Mouse (Mus musculus): ENCODE results near the gene Ston2. TPM values are rescaled to one million over a fixed set of nuclear protein-coding genes. Genes with fewer than 3 reads are reported as not detected.
A peak's percentile ranks its signal among the peaks of the same experiment; 100 is the strongest.

Gene Ston2
- polyA plus RNA-seq, 1 experiment from 2014 or later = 14.8 TPM

DNA sequence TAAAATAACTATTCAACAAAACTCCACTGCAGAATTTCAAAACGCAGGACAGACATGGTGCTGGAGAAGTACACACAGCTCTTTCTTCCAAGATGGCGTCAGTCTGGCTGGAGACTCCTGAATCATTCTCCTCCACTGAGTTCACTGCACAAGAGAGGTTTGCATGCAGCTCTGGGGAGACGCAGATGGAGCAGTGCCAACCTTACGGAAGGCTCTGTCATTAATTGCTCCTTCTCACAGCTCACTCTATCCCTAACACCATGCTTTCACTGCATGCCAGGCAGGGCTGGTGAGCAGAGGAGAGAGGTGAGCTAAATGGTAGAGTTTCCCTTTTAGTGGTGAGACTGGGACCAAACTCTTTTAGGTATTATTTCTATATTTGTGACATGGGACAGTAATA is 80.4 kb downstream of the Ston2 start:
- in situ Hi-C loops (cut with MboI; ENCODE audit: low pct_unique_long_range_greater_than_20kb) = no loop called here
- H3K27me3 ChIP-seq = no peaks in the 10 kb centered on the region
- CTCF ChIA-PET = interaction anchor here (1.4 kb wide), 1 partner anchor 8 kb away, joined by 3 read pairs; no protein-coding TSS in a partner anchor
- TF ChIP-seq CTCF (IDR thresholded peaks at IDR 0.05) = no peak
- ATAC-seq (no peak), DNase-seq (ENCODE audit: low read depth, low spot score) (no peak)
- POLR2A ChIA-PET = interaction anchor here (1.5 kb wide), 1 partner anchor 72 kb away, joined by 4 read pairs; no protein-coding TSS in a partner anchor

DNA sequence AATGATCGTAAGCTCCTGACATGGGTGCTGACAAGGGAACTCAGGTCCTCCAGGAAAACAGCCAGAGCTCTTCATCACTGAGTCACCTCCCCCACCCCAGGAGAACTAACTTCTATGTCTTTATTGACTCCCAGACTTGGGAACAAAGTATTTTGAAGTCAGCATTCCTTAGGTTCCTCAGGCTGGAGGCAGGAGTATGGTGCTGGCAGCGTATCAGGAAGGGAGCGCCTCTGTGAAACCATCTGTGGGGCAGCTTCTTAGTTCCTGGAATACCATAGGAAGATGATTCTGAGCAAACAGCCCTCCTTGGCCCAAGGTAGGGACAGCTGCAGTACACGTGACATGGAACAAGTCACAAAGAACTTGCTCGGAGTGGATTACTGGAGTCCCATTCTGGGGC is 84.7 kb downstream of the Ston2 start:
- ATAC-seq (peak; percentile 60), DNase-seq (ENCODE audit: low read depth, low spot score) (no peak)
- in situ Hi-C loops (cut with MboI; ENCODE audit: low pct_unique_long_range_greater_than_20kb) = no loop called here
- ChIA-PET CTCF (interaction anchor here (1.4 kb wide), 1 partner anchor 31 kb away, joined by 4 read pairs; no protein-coding TSS in a partner anchor), POLR2A (no interaction called here)
- H3K27me3 ChIP-seq = no peaks in the 10 kb centered on the region
- no peak for TF ChIP-seq CTCF (IDR thresholded peaks at IDR 0.05)

DNA sequence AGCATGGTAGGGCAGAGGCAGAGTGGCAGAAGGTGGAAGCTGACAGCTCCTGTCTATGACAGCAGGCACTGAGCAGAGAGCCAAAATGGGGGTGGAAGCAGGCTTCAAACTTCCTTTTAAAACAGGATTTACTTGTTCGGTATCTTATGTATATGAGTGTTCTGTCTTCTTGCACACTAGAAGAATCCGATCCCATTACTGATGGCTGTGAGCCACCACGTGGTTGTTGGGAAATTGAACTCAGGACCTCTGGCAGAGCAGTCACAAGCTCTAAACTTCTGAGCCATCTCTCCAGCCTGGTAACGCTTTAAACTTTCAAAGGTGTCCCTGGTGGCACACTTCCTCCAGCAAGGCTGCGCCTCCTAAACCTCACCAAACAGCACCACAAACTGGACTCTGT is 85.4 kb downstream of the Ston2 start:
- ATAC-seq (no peak), DNase-seq (ENCODE audit: low read depth, low spot score) (no peak)
- in situ Hi-C loops (cut with MboI; ENCODE audit: low pct_unique_long_range_greater_than_20kb) = no loop called here
- no peaks in the 10 kb centered on the region for H3K27me3 ChIP-seq
- POLR2A ChIA-PET = no interaction called here
- no peak for TF ChIP-seq CTCF (IDR thresholded peaks at IDR 0.05)
- CTCF ChIA-PET = no interaction called here

- no peak for DNase-seq (ENCODE audit: low read depth, low spot score)
Measured at GRCm38 (mm10) chr12:91699451-91700141, 88.6 kb downstream of the Ston2 start.

GRCm38 (mm10) chr12:91696231-91696630 is 92.0 kb downstream of the Ston2 start:
- no peak for ATAC-seq
- ChIA-PET POLR2A (no interaction called here), CTCF (no interaction called here)
- no peak for TF ChIP-seq CTCF (IDR thresholded peaks at IDR 0.05)
- DNase-seq (ENCODE audit: low read depth, low spot score) = no peak
- no peaks in the 10 kb centered on the region for H3K27me3 ChIP-seq
- in situ Hi-C loops (cut with MboI; ENCODE audit: low pct_unique_long_range_greater_than_20kb) = no loop called here

More at GRCm38 (mm10) chr12:91699451-91700141, 88.6 kb downstream of the Ston2 start:
- CTCF ChIA-PET = interaction anchor here (1.3 kb wide), 1 partner anchor 13 kb away, joined by 3 read pairs; no protein-coding TSS in a partner anchor
- no peak for ATAC-seq
- no peak for TF ChIP-seq CTCF (IDR thresholded peaks at IDR 0.05)
- POLR2A ChIA-PET = no interaction called here
- H3K27me3 ChIP-seq = no peaks in the 10 kb centered on the region
- in situ Hi-C loops (cut with MboI; ENCODE audit: low pct_unique_long_range_greater_than_20kb) = no loop called here

GRCm38 (mm10) chr12:91695761-91696160 is 92.4 kb downstream of the Ston2 start:
- ATAC-seq (no peak), DNase-seq (ENCODE audit: low read depth, low spot score) (no peak)
- CTCF ChIA-PET = no interaction called here
- in situ Hi-C loops (cut with MboI; ENCODE audit: low pct_unique_long_range_greater_than_20kb) = no loop called here
- no peaks in the 10 kb centered on the region for H3K27me3 ChIP-seq
- no peak for TF ChIP-seq CTCF (IDR thresholded peaks at IDR 0.05)
- POLR2A ChIA-PET = no interaction called here

- TF ChIP-seq CTCF (IDR thresholded peaks at IDR 0.05) = no peak
- DNase-seq (ENCODE audit: low read depth, low spot score) (no peak), ATAC-seq (no peak)
- H3K27me3 ChIP-seq = no peaks in the 10 kb centered on the region
- POLR2A ChIA-PET = no interaction called here
- CTCF ChIA-PET = no interaction called here
- in situ Hi-C loops (cut with MboI; ENCODE audit: low pct_unique_long_range_greater_than_20kb) = no loop called here
Measured at GRCm38 (mm10) chr12:91694748-91695147, 93.4 kb downstream of the Ston2 start.

- CTCF ChIA-PET = no interaction called here
- DNase-seq (ENCODE audit: low read depth, low spot score) (no peak), ATAC-seq (no peak)
- in situ Hi-C loops (cut with MboI; ENCODE audit: low pct_unique_long_range_greater_than_20kb) = no loop called here
- POLR2A ChIA-PET = no interaction called here
- TF ChIP-seq CTCF (IDR thresholded peaks at IDR 0.05) = no peak
- H3K27me3 ChIP-seq = no peaks in the 10 kb centered on the region
Measured at GRCm38 (mm10) chr12:91693566-91693965, 94.6 kb downstream of the Ston2 start.

- ATAC-seq = no peak
- CTCF ChIA-PET = no interaction called here
- POLR2A ChIA-PET = no interaction called here
- H3K27me3 ChIP-seq = no peaks in the 10 kb centered on the region
- no peak for TF ChIP-seq CTCF (IDR thresholded peaks at IDR 0.05)
- in situ Hi-C loops (cut with MboI; ENCODE audit: low pct_unique_long_range_greater_than_20kb) = no loop called here
- no peak for DNase-seq (ENCODE audit: low read depth, low spot score)
Measured at GRCm38 (mm10) chr12:91692991-91693390, 95.2 kb downstream of the Ston2 start.

- no peak for DNase-seq (ENCODE audit: low read depth, low spot score)
- TF ChIP-seq CTCF (IDR thresholded peaks at IDR 0.05) = no peak
Measured at GRCm38 (mm10) chr12:91685674-91686290, 102.4 kb downstream of the Ston2 start.

DNA sequence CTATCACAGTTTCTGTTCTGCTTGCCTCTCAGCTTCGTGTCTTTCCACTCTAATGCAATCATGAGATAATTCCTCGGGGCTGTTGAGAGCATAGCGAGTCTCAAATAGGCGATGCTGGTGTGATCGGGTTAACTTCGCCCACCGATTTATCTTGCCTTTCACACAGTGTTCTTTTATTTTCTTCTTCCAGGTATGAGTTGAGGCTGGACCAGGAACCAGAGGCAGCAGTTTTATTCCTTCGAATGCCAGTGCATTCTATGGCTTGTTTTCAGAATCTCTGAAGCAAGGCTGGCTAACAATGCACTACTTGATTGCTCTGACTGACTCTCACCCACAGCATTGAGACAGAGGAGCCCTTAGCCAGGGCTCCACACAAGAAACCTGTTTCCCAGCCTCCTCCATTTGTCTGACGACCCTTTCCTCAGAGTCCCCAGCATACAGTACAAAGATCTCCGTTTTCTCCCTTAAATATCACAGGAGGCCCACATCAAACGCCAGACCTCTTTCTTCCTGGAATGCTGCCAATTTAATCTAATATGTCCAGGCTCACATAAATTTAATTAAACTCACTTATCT is 103.3 kb downstream of the Ston2 start:
- ChIA-PET CTCF (no interaction called here), POLR2A (no interaction called here)
- in situ Hi-C loops (cut with MboI; ENCODE audit: low pct_unique_long_range_greater_than_20kb) = no loop called here
- ATAC-seq (no peak), DNase-seq (ENCODE audit: low read depth, low spot score) (no peak)
- H3K27me3 ChIP-seq = no peaks in the 10 kb centered on the region
- TF ChIP-seq CTCF (IDR thresholded peaks at IDR 0.05) = no peak

More at GRCm38 (mm10) chr12:91685674-91686290, 102.4 kb downstream of the Ston2 start:
- POLR2A ChIA-PET = interaction anchor here (0.6 kb wide), 1 partner anchor 47 kb away, joined by 8 read pairs; no protein-coding TSS in a partner anchor
- no peak for ATAC-seq
- in situ Hi-C loops (cut with MboI; ENCODE audit: low pct_unique_long_range_greater_than_20kb) = no loop called here
- CTCF ChIA-PET = no interaction called here
- H3K27me3 ChIP-seq = no peaks in the 10 kb centered on the region

All from Patski (cell line).